Mouse (Mus musculus) heart, embryonic 16.5 days (tissue): ENCODE results near the gene Tns4. TPM values are rescaled to one million over a fixed set of nuclear protein-coding genes. Genes with fewer than 3 reads are reported as not detected.

Source experiments
- ATAC-seq: fragments of 200-750 bp; cut with Nextera tagmentation; replicated peaks from 2 replicates; pipeline ENCODE4 v1.8.0; 2017; ENCODE audit warnings: moderate number of reproducible peaks; ENCODE audit not compliant: insufficient read depth, low FRiP score; ENCODE audit errors: extremely low read depth
- H3K27ac ChIP-seq: fragments of 300-500 bp; sonication (generic); 2 replicates; pipeline ENCODE4 v1.5.1; 2014; ENCODE audit warnings: mild to moderate bottlenecking, low read length, control low read depth, moderate library complexity
- H3K27me3 ChIP-seq: fragments of 300-500 bp; sonication (generic); 2 replicates; pipeline ENCODE4 v1.6.1; 2014; ENCODE audit warnings: low read length, mixed read lengths; ENCODE audit not compliant: control insufficient read depth, insufficient read depth
- H3K36me3 ChIP-seq: fragments of 300-500 bp; sonication (generic); 2 replicates; pipeline ENCODE4 v1.6.1; 2014; ENCODE audit not compliant: control insufficient read depth, insufficient read depth
- H3K4me1 ChIP-seq: fragments of 300-500 bp; sonication (generic); 2 replicates; pipeline ENCODE4 v1.6.1; 2014; ENCODE audit warnings: low read length, mixed read lengths; ENCODE audit not compliant: control insufficient read depth, insufficient read depth
- H3K4me2 ChIP-seq: fragments of 300-500 bp; sonication (generic); 2 replicates; pipeline ENCODE4 v1.6.1; 2014; ENCODE audit warnings: low read depth, mild to moderate bottlenecking, control low read depth, low read length
- H3K4me3 ChIP-seq: fragments of 300-500 bp; sonication (generic); 2 replicates; pipeline ENCODE4 v1.5.1; 2014; ENCODE audit warnings: mild to moderate bottlenecking, control low read depth, low read length
- H3K9ac ChIP-seq: fragments of 300-500 bp; sonication (generic); 2 replicates; pipeline ENCODE4 v1.6.1; 2014; ENCODE audit warnings: low read length, control low read depth
- H3K9me3 ChIP-seq: fragments of 300-500 bp; sonication (generic); replicated peaks from 2 replicates; pipeline ENCODE4 v1.6.1; 2016; ENCODE audit warnings: low read length; ENCODE audit not compliant: control insufficient read depth
- WGBS: fragments of 180-500 bp; shearing (Covaris S2); extraction: QIAGEN DNeasy Blood & Tissue Kit; methylation state at CpG from one replicate; pipeline ENCODE4 v1.1.7; 2014; 5-methylcytosine and 5-hydroxymethylcytosine counted together
- polyA plus RNA-seq: library from polyadenylated mRNA; unstranded; fragments of >200 nt; fragmentation: Nextera tagmentation; extraction: Ambion mirVana; gene quantifications from 2 replicates; pipeline ENCODE4 v1.2.1, GENCODE M21; 2015

Tns4 gene
- polyA plus RNA-seq, 1 experiment from 2014 or later = 0.71 TPM

DNA sequence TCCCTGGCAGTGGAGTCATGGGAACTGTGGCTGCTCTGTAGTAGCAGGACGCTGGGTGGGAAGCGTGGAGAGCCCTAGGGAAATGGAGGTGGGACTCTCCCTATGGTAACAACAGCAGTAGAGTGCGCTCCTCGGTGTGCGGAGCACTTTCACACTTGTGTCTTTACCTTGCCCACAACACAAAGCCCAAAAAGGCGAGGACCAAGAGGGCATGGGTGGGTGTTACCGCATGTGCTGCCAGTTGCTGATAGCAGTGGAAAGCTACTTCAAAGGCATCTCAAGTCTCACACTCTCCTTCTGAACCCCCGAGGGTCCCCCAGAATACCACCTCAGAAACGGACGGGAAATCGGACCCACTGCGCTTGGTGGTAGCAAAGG is 42.3 kb upstream of the Tns4 start:
- H3K9ac ChIP-seq = no peak overlapping the region
- no peaks in the 10 kb centered on the region for H3K36me3 ChIP-seq
- H3K27me3 ChIP-seq = no peaks in the 10 kb centered on the region
- H3K4me2 ChIP-seq = peak overlapping the region; percentile 55
- WGBS = 25% methylated on average over 12 of the region's 12 CpGs
- peaks cover 34% of the 10 kb centered on the region for H3K4me1 ChIP-seq
- 0 out of 2 replicates have a peak overlapping the region, but pooled peaks have one; percentile 19 for H3K4me3 ChIP-seq
- ATAC-seq = no peak
- H3K27ac ChIP-seq = no peak overlapping the region
- no peaks in the 10 kb centered on the region for H3K9me3 ChIP-seq

DNA sequence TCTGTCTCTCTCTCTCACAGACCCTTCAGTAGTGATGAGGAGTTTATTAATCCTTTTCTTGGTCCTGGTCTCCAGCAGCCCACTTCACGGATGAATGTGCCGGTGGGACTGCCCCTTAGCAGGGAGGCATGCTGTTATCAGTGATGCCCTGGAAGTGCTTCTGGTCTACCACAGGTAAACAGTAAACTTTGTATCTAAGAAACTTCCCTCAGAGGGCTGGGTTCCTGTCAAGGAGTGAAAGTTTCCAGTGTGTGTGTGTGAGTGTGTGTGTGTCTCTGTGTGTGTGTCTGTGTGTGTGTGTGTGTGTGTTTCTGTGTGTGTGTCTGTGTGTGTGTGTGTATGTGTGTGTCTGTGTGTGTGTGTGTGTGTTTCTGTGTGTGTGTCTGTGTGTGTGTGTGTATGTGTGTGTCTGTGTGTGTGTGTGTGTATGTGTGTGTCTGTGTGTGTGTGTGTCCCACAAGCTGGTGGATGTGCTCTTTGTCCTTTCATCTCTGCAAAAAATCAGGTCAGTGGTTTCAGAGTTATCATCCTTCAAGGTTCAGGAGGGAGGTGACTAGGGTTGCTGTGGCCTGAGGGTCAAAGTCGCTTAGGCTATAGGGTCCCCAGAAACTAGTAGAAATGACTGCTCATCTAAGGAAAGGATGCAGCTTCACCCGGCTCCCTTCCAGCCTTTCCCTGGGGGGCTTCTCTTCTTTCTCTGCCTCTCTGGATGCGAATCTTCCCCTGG is 41.8 kb upstream of the Tns4 start:
- H3K4me1 ChIP-seq = peaks cover 38% of the 10 kb centered on the region

DNA sequence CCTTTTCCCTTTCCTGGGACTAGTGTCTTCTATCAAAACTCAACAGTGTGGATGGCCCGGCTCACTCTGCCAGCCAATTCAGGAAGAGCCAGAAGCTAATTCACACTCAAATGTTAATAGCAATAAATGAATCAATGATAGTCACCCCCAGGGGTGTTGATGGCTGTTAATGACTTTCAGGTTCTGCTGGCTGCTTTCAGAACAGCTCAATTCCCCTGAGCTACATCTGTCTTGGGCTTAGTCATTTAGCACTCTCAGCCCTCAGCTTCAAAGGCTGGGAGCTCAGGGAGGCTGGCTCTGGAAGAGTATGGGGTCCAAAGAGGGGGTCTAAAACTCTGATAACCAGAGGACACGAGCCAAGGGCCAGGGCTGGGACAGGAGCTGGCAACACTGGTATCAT is 40.2 kb upstream of the Tns4 start:
- Histone ChIP-seq H3K27ac (no peak overlapping the region), H3K9me3 (no peaks in the 10 kb centered on the region), H3K4me1 (peaks cover 43% of the 10 kb centered on the region), H3K4me3 (no peak overlapping the region), H3K4me2 (no peak overlapping the region), H3K9ac (no peak overlapping the region), H3K36me3 (no peaks in the 10 kb centered on the region), H3K27me3 (no peaks in the 10 kb centered on the region)
- WGBS = 39% methylated on average over 2 of the region's 2 CpGs
- ATAC-seq = no peak

More for the DNA sequence above, 41.8 kb upstream of the Tns4 start:
- H3K4me3 ChIP-seq = no peak overlapping the region
- no peaks in the 10 kb centered on the region for H3K9me3 ChIP-seq
- H3K9ac ChIP-seq = no peak overlapping the region
- ATAC-seq = no peak
- WGBS = 52% methylated on average over 5 of the region's 5 CpGs
- no peaks in the 10 kb centered on the region for H3K27me3 ChIP-seq
- no peaks in the 10 kb centered on the region for H3K36me3 ChIP-seq
- H3K4me2 ChIP-seq = no peak overlapping the region
- no peak overlapping the region for H3K27ac ChIP-seq

DNA sequence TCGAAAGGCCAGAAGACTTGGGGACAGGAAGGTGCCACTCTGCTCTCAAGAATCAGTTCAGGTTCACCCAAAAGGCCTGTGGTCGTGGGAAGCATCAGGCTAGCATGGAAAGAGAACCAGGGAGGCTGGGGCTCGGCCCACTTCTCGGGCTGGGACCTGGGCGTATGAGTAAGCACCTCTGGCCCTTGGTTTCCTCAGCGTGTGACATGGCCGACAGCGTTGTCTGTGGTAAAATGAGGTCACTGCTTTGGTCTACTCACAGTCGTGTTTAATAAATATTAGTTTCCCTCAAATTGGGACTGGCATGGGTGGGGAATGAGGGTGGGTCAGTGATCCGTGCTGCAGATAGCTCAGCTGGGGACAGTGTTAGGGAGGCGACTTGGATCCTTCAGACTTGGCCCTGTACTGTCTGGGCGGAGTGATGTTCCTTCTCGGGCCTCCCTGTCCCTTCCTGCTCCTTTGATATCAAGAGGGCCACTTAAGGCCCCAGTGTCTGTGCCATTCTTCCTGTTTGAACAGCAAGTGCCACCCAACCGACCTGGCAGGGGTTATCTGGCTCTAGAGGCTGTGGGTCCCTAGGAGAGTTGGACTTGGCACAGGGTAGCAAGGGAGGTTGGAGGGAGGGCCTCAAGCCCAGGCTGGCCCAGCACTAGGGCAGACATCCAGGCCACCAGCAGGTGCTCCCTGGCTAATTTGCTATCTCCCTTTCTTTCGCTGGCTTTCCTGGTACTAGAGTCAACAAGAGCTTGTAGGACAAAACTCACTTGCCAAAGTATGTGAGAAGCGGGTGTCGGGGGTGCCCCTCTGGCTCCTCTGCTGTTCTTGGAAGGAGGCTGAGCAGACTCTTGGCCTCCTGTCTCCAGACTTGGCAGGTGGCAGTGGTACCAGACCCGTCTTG is 38.9 kb upstream of the Tns4 start:
- no peak overlapping the region for H3K9ac ChIP-seq
- ATAC-seq = no peak
- WGBS = 67% methylated on average over 18 of the region's 18 CpGs
- H3K9me3 ChIP-seq = 0 out of 2 replicates have a peak, but pooled peaks cover 2% of the 10 kb centered on the region
- H3K4me1 ChIP-seq = peaks cover 38% of the 10 kb centered on the region
- H3K4me3 ChIP-seq = no peak overlapping the region
- H3K27me3 ChIP-seq = no peaks in the 10 kb centered on the region
- peak overlapping the region; percentile 76 for H3K27ac ChIP-seq
- H3K36me3 ChIP-seq = no peaks in the 10 kb centered on the region
- H3K4me2 ChIP-seq = no peak overlapping the region

DNA sequence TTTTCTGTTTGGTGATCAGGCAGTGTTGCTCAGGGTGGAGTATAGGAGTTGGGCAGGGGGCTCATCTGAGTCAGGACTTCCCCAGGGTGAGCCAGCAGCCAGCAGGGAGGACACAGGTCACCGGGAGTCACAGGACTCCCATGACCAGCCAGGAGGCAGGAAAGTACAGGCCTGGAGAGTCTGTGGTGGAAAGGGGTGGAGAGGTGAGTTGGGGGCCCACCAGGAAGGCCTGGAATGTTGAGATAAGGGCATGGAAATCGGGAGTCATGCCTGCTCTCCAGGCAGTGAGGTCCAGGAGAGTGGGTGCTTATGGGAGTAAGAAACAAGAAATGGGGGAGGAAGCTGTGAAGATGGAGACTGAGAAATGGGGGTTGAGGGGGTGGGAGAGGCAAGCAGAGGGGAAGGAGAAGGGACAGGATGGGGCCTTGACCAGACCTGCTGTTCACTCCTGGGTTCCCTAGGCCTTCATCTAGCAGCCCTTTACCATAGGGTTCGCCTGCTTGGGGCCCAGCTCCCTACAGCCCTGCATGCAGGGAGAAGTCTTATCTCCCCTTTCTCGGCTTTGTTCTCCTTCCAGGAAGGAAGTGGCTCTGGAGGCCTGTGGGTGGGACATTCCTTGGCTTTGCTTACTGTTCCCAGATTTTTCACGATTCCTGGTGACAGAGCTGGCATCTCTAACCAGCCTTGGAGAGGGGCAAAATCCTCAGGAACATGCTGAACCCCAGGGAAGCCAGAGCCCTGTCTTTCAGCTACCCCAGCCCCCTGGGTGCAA is 37.6 kb upstream of the Tns4 start:
- Histone ChIP-seq H3K9ac (peak overlapping the region; percentile 58), H3K36me3 (no peaks in the 10 kb centered on the region), H3K27ac (peak overlapping the region; percentile 76), H3K27me3 (no peaks in the 10 kb centered on the region), H3K4me2 (0 out of 2 replicates have a peak overlapping the region, but pooled peaks have one; percentile 4), H3K4me3 (no peak overlapping the region), H3K9me3 (0 out of 2 replicates have a peak, but pooled peaks cover 2% of the 10 kb centered on the region), H3K4me1 (peaks cover 28% of the 10 kb centered on the region)
- WGBS = 10% methylated on average over 5 of the region's 5 CpGs
- ATAC-seq = peak; percentile 74

DNA sequence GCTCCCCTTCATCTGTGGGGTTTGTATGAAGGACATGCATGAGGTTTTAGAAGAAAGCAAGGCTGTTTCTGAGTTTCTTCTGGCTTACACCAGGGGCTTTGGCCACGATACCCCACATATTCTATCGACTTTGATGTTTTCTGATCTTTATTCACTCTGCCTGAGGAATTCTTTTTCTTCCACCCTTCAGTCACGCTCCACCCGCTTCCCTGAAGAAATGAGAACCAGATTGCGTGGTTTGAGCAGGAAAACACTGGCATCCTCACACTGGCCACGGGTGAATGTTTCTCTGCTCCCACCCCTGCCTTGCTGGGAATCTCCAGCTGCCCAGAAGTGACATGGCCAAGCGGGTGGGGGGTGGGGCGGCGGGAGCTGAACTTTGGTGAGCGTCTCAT is 35.5 kb upstream of the Tns4 start:
- peaks cover 32% of the 10 kb centered on the region for H3K4me1 ChIP-seq
- H3K4me3 ChIP-seq = no peak overlapping the region
- H3K9ac ChIP-seq = no peak overlapping the region
- H3K4me2 ChIP-seq = no peak overlapping the region
- H3K36me3 ChIP-seq = no peaks in the 10 kb centered on the region
- H3K27me3 ChIP-seq = no peaks in the 10 kb centered on the region
- no peak for ATAC-seq
- 57% methylated on average over 10 of the region's 10 CpGs for WGBS
- H3K9me3 ChIP-seq = 0 out of 2 replicates have a peak, but pooled peaks cover 2% of the 10 kb centered on the region
- no peak overlapping the region for H3K27ac ChIP-seq

DNA sequence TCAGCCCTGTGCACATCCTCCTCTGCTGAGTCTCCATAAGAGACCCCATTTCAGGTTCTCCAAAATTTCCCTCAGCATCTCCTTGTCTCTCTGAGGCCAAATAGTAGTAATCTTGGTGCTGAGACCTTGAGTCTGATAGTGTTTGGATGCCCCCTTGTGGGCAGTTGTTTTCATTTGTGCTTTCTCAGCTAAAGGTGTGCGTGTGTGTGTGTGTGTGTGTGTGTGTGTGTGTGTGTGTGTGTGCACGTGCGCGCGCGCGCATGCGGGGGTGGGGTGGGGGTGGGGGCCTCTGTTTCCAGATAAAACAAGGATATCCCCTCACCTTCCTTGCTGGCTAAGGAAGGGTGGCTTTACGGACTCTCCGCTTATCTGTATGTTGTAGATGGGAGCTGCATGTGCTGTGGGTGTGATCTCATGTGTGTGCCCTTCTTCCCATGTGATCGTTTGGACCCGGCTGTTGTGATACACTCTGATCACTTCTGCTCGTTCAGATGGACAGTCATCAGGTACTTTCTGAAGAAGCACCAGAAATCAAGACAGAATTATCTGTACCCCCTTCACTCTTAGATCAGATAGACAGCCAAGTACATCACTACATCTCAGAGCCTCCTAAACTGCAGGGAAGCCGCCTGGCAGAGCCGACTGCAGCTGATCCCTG is 35.0 kb upstream of the Tns4 start:
- H3K27me3 ChIP-seq = no peaks in the 10 kb centered on the region
- H3K36me3 ChIP-seq = no peaks in the 10 kb centered on the region
- 0 out of 2 replicates have a peak, but pooled peaks cover 2% of the 10 kb centered on the region for H3K9me3 ChIP-seq
- no peak overlapping the region for H3K27ac ChIP-seq
- no peak overlapping the region for H3K4me2 ChIP-seq
- ATAC-seq = no peak
- WGBS = 33% methylated on average over 15 of the region's 15 CpGs
- peaks cover 32% of the 10 kb centered on the region for H3K4me1 ChIP-seq
- no peak overlapping the region for H3K9ac ChIP-seq
- H3K4me3 ChIP-seq = no peak overlapping the region

- Histone ChIP-seq H3K36me3 (no peaks in the 10 kb centered on the region), H3K4me1 (peaks cover 29% of the 10 kb centered on the region), H3K4me2 (no peak overlapping the region), H3K9me3 (peaks cover 5% of the 10 kb centered on the region; the same call in 1 of the 2 replicates), H3K27ac (no peak overlapping the region), H3K4me3 (no peak overlapping the region), H3K27me3 (no peaks in the 10 kb centered on the region), H3K9ac (no peak overlapping the region)
- ATAC-seq = no peak
- 79% methylated on average over 3 of the region's 3 CpGs for WGBS
Measured at GRCm38 (mm10) chr11:99122703-99123102, 33.6 kb upstream of the Tns4 start.
